Mouse (Mus musculus) spleen, postnatal 36 days (tissue): ENCODE results near the gene Trim80.
"Not testable (repeated sequence)": the region's sequence is repeated elsewhere in the genome, so short reads cannot be mapped to it uniquely, and the experiment has no call there.

Experiments
- DNase-seq, 2 experiments: peaks; one replicate each; pipeline ENCODE4 v3.0.0; 2022; ENCODE audit warnings: low spot score in 2 of 2, mixed read lengths in 1 of 2

Gene Trim80

GRCm38 (mm10) chr11:115492387-115492786, 52.0 kb downstream of the Trim80 start:
- DNase-seq = no peak

- DNase-seq = not testable (repeated sequence)
Observed at GRCm38 (mm10) chr11:115496559-115496958, 56.2 kb downstream of the Trim80 start.
